8 mouse cellular contexts compared by ENCODE assay signal in the genomic region with DNA sequence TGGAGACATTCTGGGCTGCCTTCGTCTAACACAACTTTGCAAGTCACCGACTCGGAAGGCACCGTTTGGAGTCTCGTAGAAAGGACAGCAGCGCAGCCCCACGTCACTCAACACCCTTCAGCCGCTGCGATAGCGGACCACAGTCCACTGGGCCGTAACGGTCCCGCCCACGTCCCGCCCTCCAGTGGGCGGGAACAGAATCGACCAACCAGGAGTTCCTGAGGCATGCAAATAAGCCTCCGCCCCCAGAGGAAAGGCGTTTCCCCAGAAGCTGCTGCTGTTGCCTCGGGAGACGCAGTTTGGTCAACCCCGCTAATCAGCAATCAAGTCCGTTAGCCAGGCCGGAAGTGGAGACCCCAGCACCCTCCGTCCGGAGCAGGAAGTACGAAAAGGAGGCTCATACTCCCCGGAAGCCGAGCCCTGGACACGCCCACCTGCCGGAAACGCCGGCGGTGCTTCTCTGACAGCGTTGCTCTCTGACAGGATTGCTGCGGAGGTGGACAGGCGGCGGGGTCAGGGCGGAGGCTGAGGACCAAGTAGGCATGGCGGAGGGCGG. TPM values are rescaled to one million over a fixed set of nuclear protein-coding genes. Genes with fewer than 3 reads are reported as not detected.
A peak's percentile ranks its signal among the peaks of the same experiment; 100 is the strongest.
DNase-seq lines count a peak whose midpoint lies in the region; ATAC-seq and TF ChIP-seq lines count a peak whose summit lies in the region.

A gene (plus strand): TSS at position 274 of the 556 bp plus-strand sequence.

- peak; percentile 98 for TF ChIP-seq POLR2A in bone marrow, adult 2 months (IDR thresholded peaks at IDR 0.05; ENCODE audit: borderline replicate concordance, control insufficient read depth, low read depth, low read length)
- TF ChIP-seq POLR2A in limb, embryonic 14.5 days (IDR thresholded peaks at IDR 0.05; ENCODE audit: borderline replicate concordance, extremely low read depth, insufficient read depth, insufficient read length) = 0 out of 2 replicates have a peak, but pooled peaks have one; percentile 29

- H3K27me3 ChIP-seq in embryonic facial prominence, embryonic 15.5 days = peaks cover 27% of the 10 kb centered on the region
- H3K27me3 ChIP-seq in limb, embryonic 14.5 days (ENCODE audit: control insufficient read depth, insufficient read depth, low read length) = peaks cover 28% of the 10 kb centered on the region
- H3K27me3 ChIP-seq in midbrain, postnatal 0 days (ENCODE audit: insufficient read depth, low read length) = peaks cover 4% of the 10 kb centered on the region; the same call in 1 of the 2 replicates

- no peaks in the 10 kb centered on the region; the same call in 1 of the 2 replicates for H3K4me1 ChIP-seq in bone marrow, adult 2 months (ENCODE audit: control insufficient read depth, insufficient read depth, low read length)
- H3K4me1 ChIP-seq in embryonic facial prominence, embryonic 15.5 days = peaks cover 15% of the 10 kb centered on the region
- H3K4me1 ChIP-seq in limb, embryonic 14.5 days (ENCODE audit: control insufficient read depth, insufficient read depth, low read length) = peaks cover 14% of the 10 kb centered on the region
- H3K4me1 ChIP-seq in midbrain, postnatal 0 days (ENCODE audit: insufficient read depth, low read length) = peaks cover 13% of the 10 kb centered on the region; the same call in 1 of the 2 replicates

- peak; percentile 99 for DNase-seq in 416B (ENCODE audit: low read depth)
- peak; percentile 95 for DNase-seq in heart, adult 8-10 months (ENCODE audit: low spot score)
- DNase-seq in kidney, adult 9 months = peak; percentile 98
- peak; percentile 98 for DNase-seq in limb, embryonic 14.5 days (ENCODE audit: low spot score)
- DNase-seq in midbrain, postnatal 0 days (ENCODE audit: low spot score) = peak; percentile 98
- peak; percentile 92 to 93 for DNase-seq in spleen, postnatal 14 days (ENCODE audit: low spot score in 2 of 2)

- peak; percentile 96 for ATAC-seq in embryonic facial prominence, embryonic 15.5 days (ENCODE audit: insufficient number of reproducible peaks, low FRiP score, low TSS enrichment, low read depth)
- peak; percentile 97 for ATAC-seq in limb, embryonic 14.5 days (ENCODE audit: low FRiP score, low read depth)
- ATAC-seq in midbrain, postnatal 0 days (ENCODE audit: low FRiP score) = peak; percentile 95

- under 1% methylated on average over 41 of the region's 41 CpGs for WGBS in bone marrow, adult 2 months
- WGBS in embryonic facial prominence, embryonic 15.5 days = under 1% methylated on average over 41 of the region's 41 CpGs
- under 1% methylated on average over 41 of the region's 41 CpGs for WGBS in limb, embryonic 14.5 days
- under 1% methylated on average over 38 of the region's 41 CpGs for WGBS in midbrain, postnatal 0 days

- peak within 1 kb of the TSS; percentile 66 for H3K9ac ChIP-seq in embryonic facial prominence, embryonic 15.5 days
- peak within 1 kb of the TSS; percentile 72 for H3K9ac ChIP-seq in limb, embryonic 14.5 days (ENCODE audit: low read depth, low read length, severe bottlenecking)
- H3K9ac ChIP-seq in midbrain, postnatal 0 days (replicated peaks; ENCODE audit: low read length, poor library complexity, severe bottlenecking) = peak within 1 kb of the TSS; percentile 74

- peak within 1 kb of the TSS; percentile 83 for H3K4me3 ChIP-seq in bone marrow, adult 2 months (replicated peaks; ENCODE audit: control insufficient read depth, low read depth, low read length)
- H3K4me3 ChIP-seq in embryonic facial prominence, embryonic 15.5 days (replicated peaks) = peak within 1 kb of the TSS; percentile 87
- peak within 1 kb of the TSS; percentile 90 for H3K4me3 ChIP-seq in limb, embryonic 14.5 days (replicated peaks; ENCODE audit: low read length)
- H3K4me3 ChIP-seq in midbrain, postnatal 0 days (ENCODE audit: low read depth, low read length) = peak within 1 kb of the TSS; percentile 96

- 0 out of 2 replicates have a peak, but pooled peaks cover 5% of the 10 kb centered on the region for H3K36me3 ChIP-seq in embryonic facial prominence, embryonic 15.5 days
- peaks cover 11% of the 10 kb centered on the region; the same call in 1 of the 2 replicates for H3K36me3 ChIP-seq in limb, embryonic 14.5 days (ENCODE audit: control insufficient read depth, insufficient read depth, low read length)
- peaks cover 9% of the 10 kb centered on the region for H3K36me3 ChIP-seq in midbrain, postnatal 0 days (ENCODE audit: insufficient read depth, low read length)

- peak within 1 kb of the TSS; percentile 91 for H3K27ac ChIP-seq in bone marrow, adult 2 months (ENCODE audit: control insufficient read depth, insufficient read depth, low read depth, low read length, poor library complexity)
- 0 out of 2 replicates have a peak within 1 kb of the TSS, but pooled peaks have one; percentile 7 for H3K27ac ChIP-seq in embryonic facial prominence, embryonic 15.5 days (replicated peaks)
- 0 out of 2 replicates have a peak within 1 kb of the TSS, but pooled peaks have one; percentile 9 for H3K27ac ChIP-seq in limb, embryonic 14.5 days (replicated peaks; ENCODE audit: low read depth, low read length)
- H3K27ac ChIP-seq in midbrain, postnatal 0 days (ENCODE audit: low read depth, low read length) = peak within 1 kb of the TSS; percentile 62; the same call in 1 of the 2 replicates

- TF ChIP-seq CTCF in bone marrow, adult 2 months (IDR thresholded peaks at IDR 0.05; ENCODE audit: control insufficient read depth, insufficient read depth, low read length) = no peak
- TF ChIP-seq CTCF in midbrain, postnatal 0 days (IDR thresholded peaks at IDR 0.05) = peak; percentile 56

- no peaks in the 10 kb centered on the region for H3K9me3 ChIP-seq in embryonic facial prominence, embryonic 15.5 days (replicated peaks)
- no peaks in the 10 kb centered on the region for H3K9me3 ChIP-seq in limb, embryonic 14.5 days (ENCODE audit: control insufficient read depth, low read length)
- H3K9me3 ChIP-seq in midbrain, postnatal 0 days (ENCODE audit: low read length) = no peaks in the 10 kb centered on the region

- H3K4me2 ChIP-seq in embryonic facial prominence, embryonic 15.5 days (replicated peaks) = peak within 1 kb of the TSS; percentile 96
- H3K4me2 ChIP-seq in limb, embryonic 14.5 days (replicated peaks; ENCODE audit: low read depth, low read length, severe bottlenecking) = peak within 1 kb of the TSS; percentile 98
- H3K4me2 ChIP-seq in midbrain, postnatal 0 days (ENCODE audit: low read depth, low read length, poor library complexity, severe bottlenecking) = peak within 1 kb of the TSS; percentile 97

RNA-seq across cellular contexts. Expression of the gene that starts here (rescaled TPM):
- 25.8 and 40.9 TPM in 2 replicates for polyA plus RNA-seq in bone marrow, adult 2 months (2011; ENCODE audit: insufficient read depth, insufficient read length, low replicate concordance, missing spikeins)
- polyA plus RNA-seq in embryonic facial prominence, embryonic 15.5 days (2015; fragmentation: Nextera tagmentation; extraction: Ambion mirVana) = 4.7 and 5.6 TPM in 2 replicates
- 10 to 100 TPM; 17.3 to 27.2 (median 20.5) TPM for total RNA-seq in heart, adult 8-10 months (2022)
- 8.1 and 8.5 TPM in 2 replicates for polyA plus RNA-seq in limb, embryonic 14.5 days (2012; rRNA removed)
- 7.3 and 8.5 TPM in 2 replicates for polyA plus RNA-seq in limb, embryonic 14.5 days (2014; fragmentation: Nextera tagmentation; extraction: Ambion mirVana)
- 29.3 and 32.1 TPM in 2 replicates for total RNA-seq in midbrain, postnatal 0 days (2014; rRNA removed)
- 8.6 and 8.8 TPM in 2 replicates for polyA plus RNA-seq in midbrain, postnatal 0 days (2015; fragmentation: Nextera tagmentation; extraction: Ambion mirVana)

Comparison
In these comparisons a context has a peak if more than half of its experiments do, and no peak if none do; other contexts are left out.
1. Peak in every context shown above with its lines: DNase-seq, ATAC-seq, H3K4me3 ChIP-seq and H3K27ac ChIP-seq.
2. H3K27ac ChIP-seq: peak in every context shown above with its lines; median percentile 91 in bone marrow, adult 2 months; 62 in midbrain, postnatal 0 days; 9 in limb, embryonic 14.5 days; 7 in embryonic facial prominence, embryonic 15.5 days.